ENCODE assay signal across 15 mouse cellular contexts in the genomic region with DNA sequence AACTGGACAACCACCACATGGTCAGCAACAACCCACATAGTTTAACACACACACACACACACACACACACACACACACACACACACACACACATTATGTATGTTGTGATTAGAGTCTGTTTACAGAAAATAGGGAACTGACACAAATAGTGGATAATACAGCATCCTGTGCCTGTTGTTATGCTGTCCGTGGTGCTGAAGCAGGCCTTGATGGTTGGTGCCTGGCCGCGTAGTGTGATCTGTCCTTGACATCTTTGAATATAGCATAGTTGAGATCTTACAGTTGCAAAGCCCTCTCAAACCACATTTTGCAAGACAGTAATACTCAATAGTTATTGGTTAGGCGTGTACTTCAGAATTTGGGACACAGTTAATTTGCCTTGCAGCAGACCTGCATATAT. TPM values are rescaled to one million over a fixed set of nuclear protein-coding genes. Genes with fewer than 3 reads are reported as not detected.
DNase-seq lines count a peak whose midpoint lies in the region; ATAC-seq lines count a peak whose summit lies in the region.
"Had no signal": no experiment of that assay in that cellular context is flagged by ENCODE, and none has a peak within 500 bp of the region (broad histone marks: within the 10 kb centered on the region; RNA-seq: fewer than 3 reads in every experiment).

No protein-coding gene starts in this region.

- 62% methylated on average over 4 of the region's 4 CpGs for WGBS in hindbrain, embryonic 10.5 days
- WGBS in hindbrain, embryonic 14.5 days = 69% methylated on average over 4 of the region's 4 CpGs
- whole genome bisulfite sequencing in embryonic facial prominence, embryonic 11.5 days = 70% methylated on average over 4 of the region's 4 CpGs

- H3K36me3 ChIP-seq in hindbrain, embryonic 10.5 days = no peaks in the 10 kb centered on the region
- H3K36me3 ChIP-seq in hindbrain, embryonic 14.5 days (replicated peaks; ENCODE audit: control insufficient read depth, insufficient read depth) = no peaks in the 10 kb centered on the region
- H3K36me3 ChIP-seq in embryonic facial prominence, embryonic 11.5 days (replicated peaks; ENCODE audit: control insufficient read depth, insufficient read depth, low read depth, low read length) = no peaks in the 10 kb centered on the region
- H3K36me3 ChIP-seq: embryonic facial prominence, embryonic 12.5 days; heart, embryonic 15.5 days; liver, embryonic 13.5 days had no signal

- ATAC-seq in hindbrain, embryonic 14.5 days (ENCODE audit: low FRiP score) = no peak
- no peak for ATAC-seq in embryonic facial prominence, embryonic 11.5 days (replicated peaks; ENCODE audit: insufficient number of reproducible peaks, low FRiP score, low TSS enrichment, low read depth)
- no peak for ATAC-seq in inflammation-experienced regulatory T-cells, adult 6 months
- ATAC-seq: forebrain, embryonic 16.5 days had no signal

- no peak overlapping the region for H3K27ac ChIP-seq in hindbrain, embryonic 10.5 days
- no peak overlapping the region for H3K27ac ChIP-seq in hindbrain, embryonic 14.5 days
- H3K27ac ChIP-seq in embryonic facial prominence, embryonic 11.5 days (replicated peaks; ENCODE audit: low read depth, low read length) = no peak overlapping the region
- H3K27ac ChIP-seq: embryonic facial prominence, embryonic 12.5 days; heart, embryonic 15.5 days; liver, embryonic 13.5 days had no signal

- H3K9ac ChIP-seq in hindbrain, embryonic 14.5 days = no peak overlapping the region
- H3K9ac ChIP-seq in embryonic facial prominence, embryonic 11.5 days (replicated peaks; ENCODE audit: low read length) = no peak overlapping the region
- H3K9ac ChIP-seq: embryonic facial prominence, embryonic 12.5 days; heart, embryonic 15.5 days; liver, embryonic 13.5 days had no signal

- H3K9me3 ChIP-seq in hindbrain, embryonic 10.5 days = no peaks in the 10 kb centered on the region
- no peaks in the 10 kb centered on the region for H3K9me3 ChIP-seq in hindbrain, embryonic 14.5 days (ENCODE audit: control insufficient read depth, low read length)
- H3K9me3 ChIP-seq in embryonic facial prominence, embryonic 11.5 days (replicated peaks; ENCODE audit: control insufficient read depth, low read length) = no peaks in the 10 kb centered on the region
- H3K9me3 ChIP-seq: embryonic facial prominence, embryonic 12.5 days; heart, embryonic 15.5 days; liver, embryonic 13.5 days had no signal

- H3K4me3 ChIP-seq in hindbrain, embryonic 10.5 days = no peak overlapping the region
- H3K4me3 ChIP-seq in hindbrain, embryonic 14.5 days (replicated peaks; ENCODE audit: low read length) = no peak overlapping the region
- no peak overlapping the region for H3K4me3 ChIP-seq in embryonic facial prominence, embryonic 11.5 days (ENCODE audit: low read depth, low read length)
- H3K4me3 ChIP-seq: embryonic facial prominence, embryonic 12.5 days; heart, embryonic 15.5 days; liver, embryonic 13.5 days had no signal

- H3K4me2 ChIP-seq in hindbrain, embryonic 14.5 days (replicated peaks) = no peak overlapping the region
- no peak overlapping the region for H3K4me2 ChIP-seq in embryonic facial prominence, embryonic 11.5 days (ENCODE audit: low read depth, low read length)
- H3K4me2 ChIP-seq: embryonic facial prominence, embryonic 12.5 days; heart, embryonic 15.5 days; liver, embryonic 13.5 days had no signal

- peak; percentile 19 for DNase-seq in hindbrain, embryonic 10.5 days (ENCODE audit: low spot score)
- DNase-seq in hindbrain, embryonic 14.5 days (ENCODE audit: low spot score) = no peak
- peak; percentile 18 for DNase-seq in thymus, postnatal 4 days
- no peak for DNase-seq in thymus, adult 18-20 months
- DNase-seq in embryonic facial prominence, embryonic 11.5 days (ENCODE audit: low spot score) = peak; percentile 69
- no peak for DNase-seq in right cerebral cortex, postnatal 25 days
- no peak for DNase-seq in c-Kit-positive CD71-positive TER-119-positive erythroid progenitor cells, embryonic 14.5 days (ENCODE audit: low spot score)
- DNase-seq: gastrocnemius, postnatal 25 days; liver, embryonic 13.5 days; lung, postnatal 36 days; thymus, adult 2 months had no signal

- peaks cover 12% of the 10 kb centered on the region for H3K27me3 ChIP-seq in hindbrain, embryonic 10.5 days (ENCODE audit: insufficient read depth, poor library complexity, severe bottlenecking)
- H3K27me3 ChIP-seq in hindbrain, embryonic 14.5 days (ENCODE audit: control insufficient read depth, insufficient read depth, low read length) = no peaks in the 10 kb centered on the region
- peaks cover 4% of the 10 kb centered on the region; the same call in 1 of the 2 replicates for H3K27me3 ChIP-seq in embryonic facial prominence, embryonic 11.5 days (ENCODE audit: control insufficient read depth, insufficient read depth, low read length)

- peaks cover 11% of the 10 kb centered on the region for H3K4me1 ChIP-seq in hindbrain, embryonic 10.5 days (replicated peaks)
- no peaks in the 10 kb centered on the region for H3K4me1 ChIP-seq in hindbrain, embryonic 14.5 days (replicated peaks; ENCODE audit: control insufficient read depth, insufficient read depth, low read length)
- no peaks in the 10 kb centered on the region; the same call in 1 of the 2 replicates for H3K4me1 ChIP-seq in embryonic facial prominence, embryonic 11.5 days (ENCODE audit: control insufficient read depth, insufficient read depth, low read length)
- H3K4me1 ChIP-seq: embryonic facial prominence, embryonic 12.5 days; liver, embryonic 13.5 days had no signal

RNA-seq across cellular contexts. Expression of a gene that starts 3.2 kb away (rescaled TPM):
- polyA plus RNA-seq in hindbrain, embryonic 10.5 days (2016; fragmentation: Nextera tagmentation; extraction: Ambion mirVana) = 4.0 and 10.4 TPM in 2 replicates
- polyA plus RNA-seq in hindbrain, embryonic 14.5 days (2014; fragmentation: Nextera tagmentation; extraction: Ambion mirVana) = 27.2 and 27.6 TPM in 2 replicates
- 8.3 and 10.4 TPM in 2 replicates for polyA plus RNA-seq in embryonic facial prominence, embryonic 11.5 days (2014; fragmentation: Nextera tagmentation; extraction: Ambion mirVana)
- not detected for polyA plus RNA-seq in inflammation-experienced regulatory T-cells, adult 6 months (2017; shearing (Covaris generic))

RNA-seq across cellular contexts. Expression of a gene that starts 4.0 kb away (rescaled TPM):
- polyA plus RNA-seq in hindbrain, embryonic 10.5 days (2016; fragmentation: Nextera tagmentation; extraction: Ambion mirVana) = 0.41 TPM in 1 of 2 replicates, not detected in the other
- polyA plus RNA-seq in hindbrain, embryonic 14.5 days (2014; fragmentation: Nextera tagmentation; extraction: Ambion mirVana) = 0.77 and 0.86 TPM in 2 replicates
- not detected in 2 replicates for polyA plus RNA-seq in embryonic facial prominence, embryonic 11.5 days (2014; fragmentation: Nextera tagmentation; extraction: Ambion mirVana)
- polyA plus RNA-seq in inflammation-experienced regulatory T-cells, adult 6 months (2017; shearing (Covaris generic)) = not detected
- polyA plus RNA-seq: heart, embryonic 15.5 days; liver, embryonic 13.5 days had no signal

Comparison
In these comparisons a context has a peak if more than half of its experiments do, and no peak if none do; other contexts are left out.
1. DNase-seq: peak in hindbrain, embryonic 10.5 days (single experiment), thymus, postnatal 4 days (single experiment) and embryonic facial prominence, embryonic 11.5 days (single experiment); none in hindbrain, embryonic 14.5 days (single experiment), thymus, adult 18-20 months (0 of 2), right cerebral cortex, postnatal 25 days (single experiment) and c-Kit-positive CD71-positive TER-119-positive erythroid progenitor cells, embryonic 14.5 days (single experiment).